Mouse (Mus musculus): ENCODE results near the gene B9d2. TPM values are rescaled to one million over a fixed set of nuclear protein-coding genes. Genes with fewer than 3 reads are reported as not detected.

Gene B9d2
- total RNA-seq, 2 experiments from 2014 or later = 22.9 to 24.3 TPM

DNA sequence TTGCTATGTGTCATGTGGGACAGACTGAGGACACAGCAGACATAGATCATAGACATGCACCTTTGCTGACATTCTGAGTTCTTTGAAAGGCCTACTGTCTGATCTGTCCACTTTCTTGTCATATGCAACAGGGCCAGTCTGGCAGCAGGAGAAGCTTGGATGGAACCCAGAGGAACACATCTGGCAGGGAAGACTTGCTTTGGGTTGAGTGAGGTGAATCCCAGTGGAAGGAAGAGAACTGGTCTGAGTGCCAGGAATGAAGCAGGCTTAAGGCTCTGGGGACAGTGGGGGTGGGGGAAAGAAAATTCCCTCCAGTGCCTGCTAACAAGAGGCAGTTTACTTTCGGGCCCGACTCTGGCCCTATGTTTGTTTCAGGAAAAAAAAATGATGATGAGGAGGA, 49.3 kb downstream of the B9d2 start:
- no peak for DNase-seq (ENCODE audit: low spot score in 2 of 2)

DNA sequence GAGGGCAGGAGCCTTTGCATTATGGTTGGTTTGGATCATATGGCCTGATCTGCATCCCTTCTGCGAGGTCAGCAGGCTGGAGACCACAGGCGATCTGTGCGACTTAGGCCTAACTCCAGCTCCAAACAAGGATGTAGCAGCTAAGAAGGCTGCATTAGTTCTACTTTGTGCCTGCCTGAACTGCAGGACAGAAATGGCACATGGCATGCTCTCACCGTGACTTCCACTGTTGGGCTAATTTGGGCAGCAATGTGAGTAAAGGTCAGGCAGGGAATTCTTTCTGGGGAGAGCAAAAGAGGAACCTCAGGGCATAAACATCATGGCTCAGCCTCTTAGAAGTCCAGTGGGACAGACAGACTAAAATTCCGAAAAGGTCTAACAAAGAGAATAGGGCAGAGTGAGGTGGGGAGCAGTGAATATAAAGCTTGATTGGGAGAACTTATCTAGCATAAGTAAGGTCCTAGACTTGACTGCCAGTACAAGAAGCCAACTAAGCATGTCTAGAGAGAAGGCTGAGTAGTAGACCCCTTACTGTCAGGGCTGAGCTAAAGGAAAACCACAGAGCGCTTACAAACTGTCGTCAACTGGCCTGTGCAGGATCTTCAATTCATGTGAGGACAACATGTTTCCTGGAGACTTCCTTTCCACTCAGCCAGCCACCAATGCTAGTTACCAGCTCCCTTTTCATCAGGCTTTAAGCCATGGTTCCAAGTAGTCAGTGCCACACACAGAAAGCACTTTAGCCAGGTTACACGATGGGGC, 50.9 kb downstream of the B9d2 start:
- DNase-seq (ENCODE audit: low spot score in 2 of 2) = no peak

DNA sequence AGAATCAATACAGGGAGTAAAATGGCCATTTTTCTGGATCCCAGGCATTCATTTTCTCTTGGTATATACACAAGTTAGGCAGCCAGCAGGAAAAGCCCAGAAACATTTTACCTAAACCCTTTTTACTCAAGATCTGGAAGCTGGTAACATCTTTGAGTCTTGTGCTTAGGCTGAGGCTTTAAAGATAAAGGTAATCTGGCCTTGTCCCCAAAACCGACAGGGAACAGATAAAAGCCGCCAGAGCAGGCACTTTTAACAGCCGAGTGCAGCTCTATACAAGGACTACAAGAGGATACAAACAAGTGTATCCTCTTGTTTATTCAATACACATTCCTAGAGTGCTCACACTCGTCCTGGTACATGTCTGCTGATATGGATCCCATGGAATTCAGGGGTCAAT, 54.4 kb downstream of the B9d2 start:
- no peak for DNase-seq (ENCODE audit: low spot score in 2 of 2)

Other genes with a start within 250 kb of the B9d2 start
- 1 to 10 TPM; 3.4 to 5.0 TPM for gene Ceacam1, start 203.2 kb upstream of the B9d2 start, total RNA-seq (2021)
- under 1 TPM; 0.33 to 0.37 TPM for gene Ceacam2, start 140.9 kb upstream of the B9d2 start, total RNA-seq (2021)
- not detected for gene Erich4, start 64.9 kb upstream of the B9d2 start, total RNA-seq (2021)
- gene Dmac2, start 61.4 kb upstream of the B9d2 start, total RNA-seq (2021) = 10 to 100 TPM; 49.6 to 52.2 TPM
- gene B3gnt8, start 54.1 kb upstream of the B9d2 start, total RNA-seq (2021) = 1 to 10 TPM in 1 of 2 experiments, under 1 TPM in 1; 0.86 to 1.0 TPM
- gene Bckdha, start 21.8 kb upstream of the B9d2 start, total RNA-seq (2021) = 10 to 100 TPM; 35.7 to 40.7 TPM
- 10 to 100 TPM; 23.5 to 24.4 TPM for gene Exosc5, start 21.6 kb upstream of the B9d2 start, total RNA-seq (2021)
- 10 to 100 TPM; 23.6 to 26.5 TPM for gene Tmem91, start 5.6 kb upstream of the B9d2 start, total RNA-seq (2021)
- 1 to 10 TPM; 7.9 to 9.2 TPM for gene Tgfb1, start 6.2 kb downstream of the B9d2 start, total RNA-seq (2021)
- 10 to 100 TPM; 59.8 to 61.4 TPM for gene Ccdc97, start 38.3 kb downstream of the B9d2 start, total RNA-seq (2021)
- gene Hnrnpul1, start 74.0 kb downstream of the B9d2 start, total RNA-seq (2021) = 100 to 1,000 TPM in 1 of 2 experiments, 10 to 100 TPM in 1; 99.0 to 102 TPM
- gene Axl, start 107.9 kb downstream of the B9d2 start, total RNA-seq (2021) = 10 to 100 TPM; 34.6 to 34.8 TPM
- 1 to 10 TPM; 3.8 TPM for gene Cyp2s1, start 136.1 kb downstream of the B9d2 start, total RNA-seq (2021)
- under 1 TPM in 1 of 2 experiments, not detected in 1; 0.67 TPM for gene Cyp2b10, start 216.8 kb downstream of the B9d2 start, total RNA-seq (2021)